Mouse (Mus musculus) layer of hippocampus, adult 9-11 months (tissue): ENCODE measurements at regions not wholly inside any gene's neighbourhood (a gene's known extent, or its start where the extent isn't known, plus 50 kb on each side); places are given as distances from the start of the nearest gene placed in this dataset.

ENCODE experiments used
- DNase-seq: peaks from one replicate; pipeline ENCODE4 v3.0.0; 2022

- DNase-seq: no peak
These were observed 214.9 kb downstream of the Pik3r1 start for GRCm38 (mm10) chr13:101553131-101553549.

GRCm38 (mm10) chr13:101552451-101552850 is 215.6 kb downstream of the Pik3r1 start:
- no peak for DNase-seq

DNA sequence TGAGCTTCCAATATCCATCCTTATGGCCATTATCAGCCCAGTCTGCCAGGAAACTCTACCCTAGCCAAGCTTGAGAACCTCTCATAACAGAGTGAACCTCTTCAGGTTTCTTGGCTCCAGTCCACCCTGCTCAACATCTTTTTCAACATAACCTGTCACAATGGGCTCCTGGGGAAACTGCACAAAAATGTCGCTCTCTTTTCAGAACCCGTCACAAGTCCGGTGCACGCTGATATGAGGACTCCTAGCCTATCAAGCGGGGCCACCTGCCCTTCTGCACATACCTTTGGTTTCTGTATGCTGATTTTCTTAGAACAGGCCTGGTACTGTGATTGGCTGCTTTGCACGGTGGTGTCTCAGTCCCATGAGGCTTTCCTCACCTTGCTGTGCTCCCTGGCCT is 216.9 kb downstream of the Pik3r1 start:
- no peak for DNase-seq

DNA sequence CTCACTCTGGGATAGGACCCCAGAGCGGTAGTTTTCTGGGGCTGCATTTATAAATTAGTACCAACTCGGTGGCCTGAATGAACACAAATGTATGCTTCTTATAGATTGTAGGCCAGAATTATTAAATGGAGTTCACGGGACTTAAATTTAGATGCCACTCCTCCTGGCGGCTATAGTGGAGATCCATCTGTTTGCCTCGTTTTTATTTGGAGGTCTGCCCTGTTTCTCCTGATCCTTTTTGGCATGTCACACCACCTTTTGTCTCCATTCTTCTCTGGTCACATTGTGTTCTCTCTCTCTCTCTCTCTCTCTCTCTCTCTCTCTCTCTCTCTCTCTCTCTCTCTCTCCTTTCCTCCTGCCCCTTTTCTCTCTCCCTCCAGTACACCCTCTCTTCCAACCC is 217.5 kb downstream of the Pik3r1 start:
- DNase-seq: no peak

DNA sequence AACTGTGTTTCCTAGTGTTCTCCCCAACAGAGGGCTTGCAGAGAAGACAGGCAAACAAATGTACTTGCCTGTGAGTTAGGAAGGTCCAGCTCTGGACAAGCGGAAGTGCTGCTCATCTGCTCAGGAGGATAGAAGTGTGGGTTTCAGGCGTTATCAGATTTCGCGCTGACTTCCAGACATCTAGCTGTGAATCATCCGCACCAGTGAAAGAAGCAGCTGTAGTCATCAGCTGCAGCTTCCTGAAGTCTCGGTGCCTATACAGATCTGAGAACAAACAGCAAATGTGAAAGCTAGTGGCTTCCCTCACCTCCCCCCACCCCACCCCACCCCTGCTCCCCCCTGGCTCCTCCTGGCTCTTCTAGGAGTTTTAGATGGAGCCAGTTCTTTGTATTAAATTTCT is 220.1 kb downstream of the Pik3r1 start:
- DNase-seq: no peak

- DNase-seq: no peak
These were observed 220.7 kb downstream of the Pik3r1 start for GRCm38 (mm10) chr13:101547365-101547764.

DNA sequence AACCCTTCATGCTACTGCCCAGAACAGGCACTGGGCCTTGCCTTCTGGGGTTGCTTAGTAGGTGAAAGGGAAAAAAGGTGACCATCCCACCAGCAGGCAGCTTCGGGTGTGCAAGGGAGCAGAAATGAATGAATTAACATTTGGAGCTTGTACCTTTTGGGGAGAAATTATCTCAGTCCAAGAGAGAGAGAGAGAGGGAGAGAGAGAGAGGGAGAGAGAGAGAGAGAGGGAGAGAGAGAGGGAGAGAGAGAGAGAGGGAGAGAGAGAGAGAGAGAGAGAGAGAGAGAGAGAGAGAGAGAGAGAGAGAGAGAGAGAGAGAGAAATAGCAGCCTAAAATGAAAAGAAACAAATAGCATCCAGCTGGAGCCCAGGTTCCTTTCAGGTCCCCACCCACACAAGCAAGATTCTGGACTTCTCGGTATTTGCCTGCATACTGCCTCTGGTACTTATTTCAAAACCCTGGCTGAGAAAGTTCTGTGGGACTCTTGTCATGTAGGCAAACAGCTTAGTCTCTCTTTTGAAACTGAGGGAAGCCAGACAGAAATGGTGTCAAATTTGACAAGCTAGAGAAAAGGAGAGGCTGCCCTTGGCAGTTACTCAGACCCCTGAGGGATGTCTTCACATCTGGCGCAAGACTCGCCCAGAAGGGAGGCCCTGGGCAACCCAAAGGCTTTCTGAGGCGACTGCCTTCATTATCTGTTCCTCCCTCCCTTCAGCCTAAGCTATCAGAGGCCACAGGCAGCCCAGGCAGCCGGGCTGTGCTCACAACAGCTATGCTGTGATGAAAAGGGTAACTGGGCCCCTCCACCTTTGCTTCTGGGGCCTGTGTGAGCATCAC is 222.5 kb downstream of the Pik3r1 start:
- no peak for DNase-seq

GRCm38 (mm10) chr13:101540391-101541191 is 227.4 kb downstream of the Pik3r1 start:
- DNase-seq: peak; percentile 50

- no peak for DNase-seq
These were observed 229.9 kb downstream of the Pik3r1 start for GRCm38 (mm10) chr13:101538110-101538509.

- DNase-seq: no peak
These were observed 232.0 kb downstream of the Pik3r1 start for GRCm38 (mm10) chr13:101536019-101536418.

- no peak for DNase-seq
These were observed 232.6 kb downstream of the Pik3r1 start for GRCm38 (mm10) chr13:101535331-101535866.

DNA sequence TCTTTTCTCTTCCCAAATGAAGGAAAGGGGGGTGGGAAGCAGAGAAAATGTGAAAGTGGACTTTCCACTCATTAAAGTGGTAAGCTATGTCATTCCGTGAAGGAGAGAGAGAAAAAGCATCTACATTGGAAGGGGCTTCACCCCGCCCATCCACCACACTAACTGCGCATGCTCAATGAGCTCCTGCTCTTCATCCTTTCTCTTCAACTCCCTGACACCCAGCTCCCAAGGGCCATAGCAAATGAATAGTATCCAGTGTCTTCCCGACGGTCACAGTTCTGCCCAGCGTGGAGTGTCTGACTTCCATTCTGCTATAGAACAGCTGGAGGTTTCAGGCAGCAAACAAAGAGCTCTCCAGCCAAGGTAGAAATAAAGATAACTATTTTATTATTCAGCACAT is 233.5 kb downstream of the Pik3r1 start:
- DNase-seq: no peak

- no peak for DNase-seq
These were observed 235.1 kb downstream of the Pik3r1 start for GRCm38 (mm10) chr13:101532913-101533312.

- no peak for DNase-seq
These were observed 240.3 kb downstream of the Pik3r1 start for GRCm38 (mm10) chr13:101527691-101528090.

- no peak for DNase-seq
These were observed 243.2 kb downstream of the Pik3r1 start for GRCm38 (mm10) chr13:101524781-101525180.

DNA sequence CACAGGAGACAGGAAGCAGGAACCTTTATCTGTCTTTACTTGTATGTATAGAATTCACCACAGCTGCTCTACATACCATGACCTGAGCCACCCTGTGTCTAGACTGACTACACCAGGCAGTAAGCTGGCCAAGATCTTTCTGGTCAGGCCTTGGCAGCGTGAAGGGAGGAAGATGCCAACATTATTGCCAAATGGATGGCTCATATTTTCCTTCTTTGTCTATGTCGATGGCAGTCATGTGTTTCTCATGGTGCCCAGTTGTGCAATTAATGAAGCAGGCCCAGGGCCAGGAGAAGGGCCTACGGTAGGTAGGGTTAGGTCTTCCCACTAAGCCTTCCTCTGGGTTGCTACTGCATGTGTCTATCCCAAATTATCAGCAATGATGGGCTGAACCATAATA is 243.8 kb downstream of the Pik3r1 start:
- DNase-seq: no peak

DNA sequence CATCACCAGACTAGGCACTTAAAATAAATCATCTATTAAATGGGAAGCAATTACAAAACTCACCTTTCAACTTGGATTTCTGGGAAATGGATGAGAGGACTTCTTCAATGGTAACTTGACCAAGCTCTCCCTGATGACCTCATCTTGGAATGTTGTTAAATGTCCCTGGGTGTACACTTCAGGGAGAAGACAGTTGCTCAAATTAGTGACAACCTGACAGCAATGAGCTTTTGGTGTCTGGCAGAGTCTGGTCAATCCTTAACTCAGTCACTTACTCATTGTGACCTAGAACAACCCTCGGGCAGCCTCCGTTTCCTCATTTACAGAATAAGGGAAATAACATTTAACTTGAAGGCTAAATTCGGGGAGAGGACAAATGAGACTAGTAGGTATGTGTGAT is 244.5 kb downstream of the Pik3r1 start:
- DNase-seq: no peak

DNA sequence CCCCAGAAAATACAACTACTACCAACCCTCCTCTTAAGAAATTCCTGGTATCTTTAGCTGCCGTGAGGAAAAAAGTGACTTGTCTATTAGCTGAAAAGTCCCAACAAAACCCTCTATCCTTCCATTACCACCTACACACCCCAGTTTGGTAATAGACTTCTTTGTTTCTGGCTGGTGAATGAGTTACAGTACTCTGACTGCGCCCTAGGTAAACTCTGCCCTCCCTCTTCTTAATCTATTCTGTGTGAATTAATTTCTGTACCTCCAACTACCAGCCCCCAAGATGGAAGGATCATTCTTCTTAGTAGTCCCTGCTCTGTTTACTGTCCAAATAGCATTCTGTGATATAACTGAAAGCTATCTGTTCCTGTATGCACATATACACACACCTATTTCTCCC is 245.4 kb downstream of the Pik3r1 start:
- no peak for DNase-seq

- no peak for DNase-seq
These were observed 254.7 kb downstream of the Pik3r1 start for GRCm38 (mm10) chr13:101513354-101513753.

GRCm38 (mm10) chr13:101509946-101510345 is 258.1 kb downstream of the Pik3r1 start:
- no peak for DNase-seq

GRCm38 (mm10) chr13:101508331-101508730 is 259.7 kb downstream of the Pik3r1 start:
- no peak for DNase-seq

- DNase-seq: no peak
These were observed 261.3 kb downstream of the Pik3r1 start for GRCm38 (mm10) chr13:101506696-101507095.

DNA sequence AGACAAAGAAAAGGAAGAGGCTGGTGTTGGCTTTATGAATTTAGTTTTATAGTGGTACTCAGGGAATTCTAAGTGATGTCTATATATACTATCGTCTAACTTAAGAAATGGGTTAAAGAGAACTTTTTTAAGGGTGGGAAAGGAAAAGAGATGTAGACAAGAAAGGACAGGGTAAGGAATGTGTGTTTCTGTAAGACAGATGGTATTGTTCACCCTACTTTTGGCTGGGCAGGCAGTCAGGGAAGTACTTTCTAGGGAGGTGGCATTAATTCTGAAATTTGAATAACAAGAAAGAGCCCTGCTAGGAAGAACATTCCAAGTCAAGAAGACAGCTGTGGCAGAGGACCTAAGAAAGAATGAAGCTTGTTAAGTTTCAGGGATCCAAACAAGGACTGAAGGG is 263.0 kb downstream of the Pik3r1 start:
- DNase-seq: no peak

DNA sequence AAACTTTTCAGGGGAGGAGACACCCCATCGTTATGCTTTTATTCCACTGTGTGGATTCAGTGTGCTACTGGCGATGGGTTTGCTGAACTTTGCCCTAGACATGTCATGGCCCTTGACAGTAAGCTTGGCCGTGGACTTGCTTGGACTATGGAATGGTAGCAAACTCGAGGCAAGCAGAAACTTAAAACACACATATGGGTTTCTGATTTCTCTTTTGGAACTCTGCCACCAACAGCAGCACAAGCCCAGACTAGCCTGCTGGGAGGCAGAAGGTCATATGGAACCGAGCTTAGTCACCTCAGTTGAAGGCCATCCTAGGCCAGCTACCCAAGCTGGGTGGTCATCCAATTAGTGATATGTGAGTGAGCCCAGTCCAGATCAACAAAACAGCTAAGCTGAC is 263.8 kb downstream of the Pik3r1 start:
- DNase-seq: no peak
